Comparison of ENCODE assay signal across 28 mouse cellular contexts in genomic region chr9:54671962-54672361, GRCm38 (mm10). TPM values are rescaled to one million over a fixed set of nuclear protein-coding genes. Genes with fewer than 3 reads are reported as not detected.
DNase-seq lines count a peak whose midpoint lies in the region; ATAC-seq lines count a peak whose summit lies in the region.
"Had no signal": no experiment of that assay in that cellular context is flagged by ENCODE, and none has a peak within 500 bp of the region (broad histone marks: within the 10 kb centered on the region; RNA-seq: fewer than 3 reads in every experiment).

No protein-coding gene starts in this region.

- WGBS in midbrain, embryonic 11.5 days: 87% methylated on average over 3 of the region's 3 CpGs
- WGBS in midbrain, embryonic 15.5 days: 75% methylated on average over 3 of the region's 3 CpGs
- 83% methylated on average over 3 of the region's 3 CpGs for WGBS in intestine, embryonic 15.5 days

- peak; percentile 40 to 43 for DNase-seq in adrenal gland, adult 18-20 months (ENCODE audit: low spot score in 2 of 2)
- no peak for DNase-seq in adrenal gland, postnatal 4 days (ENCODE audit: low spot score in 2 of 2)
- DNase-seq in midbrain, embryonic 11.5 days (ENCODE audit: low spot score, missing footprints): peak; percentile 21
- peak; percentile 43 for DNase-seq in adrenal gland, adult 8-10 months
- peak; percentile 51 to 54 for DNase-seq in adrenal gland, postnatal 36 days
- DNase-seq in kidney, adult 9 months: no peak
- DNase-seq: B cell, adult 2 months; cerebellum, adult 18-20 months; cerebellum, adult 9-10 months; cerebellum, postnatal 14 days; gastrocnemius, postnatal 25 days; heart, adult 18-20 months; heart, postnatal 10 days; heart, postnatal 36 days had no signal

- H3K4me1 ChIP-seq in midbrain, embryonic 11.5 days (ENCODE audit: control insufficient read depth, insufficient read depth, low read length): no peaks in the 10 kb centered on the region
- H3K4me1 ChIP-seq in midbrain, embryonic 15.5 days: no peaks in the 10 kb centered on the region
- H3K4me1 ChIP-seq in intestine, embryonic 15.5 days (replicated peaks): 0 out of 2 replicates have a peak, but pooled peaks cover 2% of the 10 kb centered on the region
- H3K4me1 ChIP-seq: embryonic facial prominence, embryonic 12.5 days; embryonic facial prominence, embryonic 15.5 days; heart, embryonic 12.5 days; heart, embryonic 15.5 days; hindbrain, embryonic 10.5 days; hindbrain, embryonic 13.5 days had no signal

- no peaks in the 10 kb centered on the region for H3K9me3 ChIP-seq in midbrain, embryonic 11.5 days (ENCODE audit: control insufficient read depth, low read length)
- H3K9me3 ChIP-seq in midbrain, embryonic 15.5 days: no peaks in the 10 kb centered on the region
- H3K9me3 ChIP-seq in intestine, embryonic 15.5 days: no peaks in the 10 kb centered on the region
- H3K9me3 ChIP-seq: embryonic facial prominence, embryonic 12.5 days; embryonic facial prominence, embryonic 15.5 days; forebrain, embryonic 15.5 days; G1E; heart, embryonic 12.5 days; heart, embryonic 15.5 days; hindbrain, embryonic 10.5 days; hindbrain, embryonic 13.5 days had no signal

- no peak overlapping the region for H3K27ac ChIP-seq in midbrain, embryonic 11.5 days (ENCODE audit: low read depth, low read length)
- H3K27ac ChIP-seq in midbrain, embryonic 15.5 days: no peak overlapping the region
- H3K27ac ChIP-seq in intestine, embryonic 15.5 days: no peak overlapping the region
- H3K27ac ChIP-seq: embryonic facial prominence, embryonic 12.5 days; embryonic facial prominence, embryonic 15.5 days; forebrain, embryonic 15.5 days; heart, embryonic 15.5 days; hindbrain, embryonic 10.5 days; hindbrain, embryonic 13.5 days had no signal

- no peak overlapping the region for H3K4me2 ChIP-seq in midbrain, embryonic 11.5 days
- no peak overlapping the region for H3K4me2 ChIP-seq in midbrain, embryonic 15.5 days
- no peak overlapping the region for H3K4me2 ChIP-seq in intestine, embryonic 15.5 days (replicated peaks)
- H3K4me2 ChIP-seq: embryonic facial prominence, embryonic 12.5 days; embryonic facial prominence, embryonic 15.5 days; forebrain, embryonic 15.5 days; heart, embryonic 12.5 days; heart, embryonic 15.5 days; hindbrain, embryonic 13.5 days had no signal

- no peak for ATAC-seq in midbrain, embryonic 11.5 days (ENCODE audit: low FRiP score)
- ATAC-seq in midbrain, embryonic 15.5 days (replicated peaks): no peak
- no peak for ATAC-seq in intestine, embryonic 15.5 days
- ATAC-seq: forebrain, embryonic 15.5 days; hindbrain, embryonic 16.5 days; intestine, embryonic 16.5 days; Patski had no signal

- no peak overlapping the region for H3K9ac ChIP-seq in midbrain, embryonic 11.5 days (ENCODE audit: low read length)
- H3K9ac ChIP-seq in midbrain, embryonic 15.5 days: no peak overlapping the region
- H3K9ac ChIP-seq in intestine, embryonic 15.5 days: no peak overlapping the region
- H3K9ac ChIP-seq: embryonic facial prominence, embryonic 12.5 days; embryonic facial prominence, embryonic 15.5 days; forebrain, embryonic 15.5 days; heart, embryonic 12.5 days; heart, embryonic 15.5 days; hindbrain, embryonic 13.5 days had no signal

- H3K27me3 ChIP-seq in midbrain, embryonic 11.5 days (ENCODE audit: control insufficient read depth, insufficient read depth, low read length): no peaks in the 10 kb centered on the region
- no peaks in the 10 kb centered on the region for H3K27me3 ChIP-seq in midbrain, embryonic 15.5 days (replicated peaks)
- H3K27me3 ChIP-seq in intestine, embryonic 15.5 days (replicated peaks): no peaks in the 10 kb centered on the region
- H3K27me3 ChIP-seq: CH12.LX; embryonic facial prominence, embryonic 12.5 days; forebrain, embryonic 15.5 days; heart, embryonic 12.5 days; heart, embryonic 15.5 days; Patski had no signal

- H3K4me3 ChIP-seq in midbrain, embryonic 11.5 days (ENCODE audit: low read depth, low read length): no peak overlapping the region
- no peak overlapping the region for H3K4me3 ChIP-seq in midbrain, embryonic 15.5 days
- no peak overlapping the region for H3K4me3 ChIP-seq in intestine, embryonic 15.5 days (replicated peaks)
- H3K4me3 ChIP-seq: embryonic facial prominence, embryonic 12.5 days; embryonic facial prominence, embryonic 15.5 days; forebrain, embryonic 15.5 days; heart, embryonic 12.5 days; heart, embryonic 15.5 days; hindbrain, embryonic 10.5 days; hindbrain, embryonic 13.5 days had no signal

- H3K36me3 ChIP-seq in midbrain, embryonic 11.5 days (ENCODE audit: control insufficient read depth, insufficient read depth, low read length): no peaks in the 10 kb centered on the region
- no peaks in the 10 kb centered on the region for H3K36me3 ChIP-seq in midbrain, embryonic 15.5 days (replicated peaks)
- no peaks in the 10 kb centered on the region for H3K36me3 ChIP-seq in intestine, embryonic 15.5 days
- H3K36me3 ChIP-seq: embryonic facial prominence, embryonic 12.5 days; embryonic facial prominence, embryonic 15.5 days; forebrain, embryonic 15.5 days; G1E; heart, embryonic 12.5 days; heart, embryonic 15.5 days; hindbrain, embryonic 10.5 days; hindbrain, embryonic 13.5 days had no signal

RNA-seq across cellular contexts. Expression of gene Acsbg1, which starts 10.3 kb away (rescaled TPM):
- 100 to 1,000 TPM; 221 to 307 TPM for total RNA-seq in adrenal gland, adult 18-20 months (2021)
- 100 to 1,000 TPM; 288 to 304 TPM for total RNA-seq in adrenal gland, postnatal 4 days (2021)
- 9.9 and 11.0 TPM in 2 replicates for polyA plus RNA-seq in midbrain, embryonic 11.5 days (2014; fragmentation: Nextera tagmentation; extraction: Ambion mirVana)
- 17.9 and 22.6 TPM in 2 replicates for polyA plus RNA-seq in midbrain, embryonic 15.5 days (2015; fragmentation: Nextera tagmentation; extraction: Ambion mirVana)
- total RNA-seq in adrenal gland, adult 8-10 months (2022): 100 to 1,000 TPM; 259 to 564 (median 438) TPM
- 100 to 1,000 TPM; 105 to 213 TPM for total RNA-seq in adrenal gland, postnatal 36 days (2021)
- polyA plus RNA-seq in intestine, embryonic 15.5 days (2015; fragmentation: Nextera tagmentation; extraction: Ambion mirVana): 0.16 and 0.52 TPM in 2 replicates
- polyA plus RNA-seq: heart, embryonic 15.5 days had no signal

RNA-seq across cellular contexts. Expression of gene Dnaja4, which starts 26.7 kb away (rescaled TPM):
- 10 to 100 TPM; 34.7 to 51.7 TPM for total RNA-seq in adrenal gland, adult 18-20 months (2021)
- total RNA-seq in adrenal gland, postnatal 4 days (2021): 10 to 100 TPM; 10.4 to 12.3 TPM
- 4.0 and 4.7 TPM in 2 replicates for polyA plus RNA-seq in midbrain, embryonic 11.5 days (2014; fragmentation: Nextera tagmentation; extraction: Ambion mirVana)
- 7.1 and 7.2 TPM in 2 replicates for polyA plus RNA-seq in midbrain, embryonic 15.5 days (2015; fragmentation: Nextera tagmentation; extraction: Ambion mirVana)
- total RNA-seq in adrenal gland, adult 8-10 months (2022): 10 to 100 TPM; 25.6 to 30.9 (median 28.1) TPM
- 10 to 100 TPM; 17.7 to 24.3 TPM for total RNA-seq in adrenal gland, postnatal 36 days (2021)
- 4.1 and 4.3 TPM in 2 replicates for polyA plus RNA-seq in intestine, embryonic 15.5 days (2015; fragmentation: Nextera tagmentation; extraction: Ambion mirVana)
- polyA plus RNA-seq: G1E had no signal

Comparison
In these comparisons a context has a peak if more than half of its experiments do, and no peak if none do; other contexts are left out.
1. DNase-seq: peak in adrenal gland, adult 18-20 months (2 of 2), midbrain, embryonic 11.5 days (single experiment), adrenal gland, adult 8-10 months (single experiment) and adrenal gland, postnatal 36 days (2 of 2); none in adrenal gland, postnatal 4 days (0 of 2) and kidney, adult 9 months (single experiment).